Mouse (Mus musculus) layer of hippocampus, adult 11-12 months (tissue): ENCODE measurements around the gene C87436.

Experiments
- DNase-seq: peaks from one replicate; pipeline ENCODE4 v3.0.0; 2022; ENCODE audit warnings: low spot score

C87436 gene

GRCm38 (mm10) chr6:86510979-86511378 is 72.8 kb downstream of the C87436 start:
- no peak for DNase-seq

GRCm38 (mm10) chr6:86513296-86513695 is 75.1 kb downstream of the C87436 start:
- no peak for DNase-seq

- DNase-seq = no peak
Measured at GRCm38 (mm10) chr6:86516021-86516420, 77.8 kb downstream of the C87436 start.

GRCm38 (mm10) chr6:86519767-86520345 is 81.7 kb downstream of the C87436 start:
- DNase-seq = no peak

- DNase-seq = no peak
Measured at GRCm38 (mm10) chr6:86522001-86522911, 84.1 kb downstream of the C87436 start.
